9 mouse cellular contexts compared by ENCODE assay signal in the genomic region with DNA sequence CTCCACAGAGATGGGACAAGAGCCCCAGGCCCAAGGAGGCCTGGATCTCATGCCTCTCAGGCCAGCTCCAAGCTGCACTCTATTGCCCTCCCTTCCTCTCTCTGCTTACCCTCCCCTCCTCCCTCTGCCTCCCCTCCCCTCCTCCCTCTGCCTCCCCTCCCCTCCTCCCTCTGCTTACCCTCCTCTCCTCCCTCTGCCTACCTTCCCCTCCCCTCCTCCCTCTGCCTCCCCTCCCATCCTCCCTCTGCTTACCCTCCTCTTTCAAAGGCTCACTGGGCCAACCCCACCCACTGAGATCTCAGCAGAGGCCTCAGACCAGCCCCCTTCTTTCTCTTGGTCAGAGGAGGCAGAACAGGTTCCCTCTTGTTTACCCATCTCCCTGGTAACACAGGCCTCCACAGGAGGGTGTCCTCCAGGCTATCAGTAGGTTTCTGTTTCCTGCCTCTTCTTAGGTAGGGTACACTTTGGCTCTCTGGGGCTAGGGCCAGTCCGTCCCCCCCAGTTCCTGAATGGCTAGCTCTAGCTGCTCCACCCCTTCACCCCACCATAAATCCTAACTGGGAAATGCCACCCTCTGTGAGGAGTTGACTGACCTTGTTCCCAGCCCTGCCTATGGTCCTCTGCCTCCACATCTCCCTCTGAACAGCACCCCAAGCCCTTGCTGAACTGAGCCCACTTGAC. TPM values are rescaled to one million over a fixed set of nuclear protein-coding genes. Genes with fewer than 3 reads are reported as not detected.
A peak's percentile ranks its signal among the peaks of the same experiment; 100 is the strongest.
DNase-seq lines count a peak whose midpoint lies in the region; ATAC-seq lines count a peak whose summit lies in the region.
"Had no signal": no experiment of that assay in that cellular context is flagged by ENCODE, and none has a peak within 500 bp of the region (broad histone marks: within the 10 kb centered on the region; RNA-seq: fewer than 3 reads in every experiment).

No protein-coding gene starts in this region.

- 20% methylated on average over 1 of the region's 1 CpGs for WGBS in forebrain, embryonic 10.5 days
- 14% methylated on average over 1 of the region's 1 CpGs for WGBS in forebrain, embryonic 14.5 days
- 0% methylated on average over 1 of the region's 1 CpGs for WGBS in kidney, embryonic 14.5 days

- peak overlapping the region; percentile 72 for H3K27ac ChIP-seq in forebrain, embryonic 10.5 days
- no peak overlapping the region for H3K27ac ChIP-seq in forebrain, embryonic 14.5 days (ENCODE audit: low read depth, low read length)
- H3K27ac ChIP-seq in kidney, embryonic 14.5 days (ENCODE audit: low read depth, low read length), result peak overlapping the region; percentile 80

- H3K4me1 ChIP-seq in forebrain, embryonic 10.5 days, result peaks cover 28% of the 10 kb centered on the region
- H3K4me1 ChIP-seq in forebrain, embryonic 14.5 days (ENCODE audit: control insufficient read depth, insufficient read depth, low read length), result no peaks in the 10 kb centered on the region
- peaks cover 12% of the 10 kb centered on the region for H3K4me1 ChIP-seq in kidney, embryonic 14.5 days (ENCODE audit: control insufficient read depth, insufficient read depth, low read length)

- ATAC-seq in forebrain, embryonic 14.5 days, result no peak
- ATAC-seq in common myeloid progenitor, adult 5-6 weeks (replicated peaks; ENCODE audit: low read depth, poor library complexity, severe bottlenecking), result peak; percentile 55
- ATAC-seq in kidney, embryonic 14.5 days (ENCODE audit: low FRiP score, low TSS enrichment), result peak; percentile 80

- no peaks in the 10 kb centered on the region for H3K9me3 ChIP-seq in forebrain, embryonic 10.5 days
- no peaks in the 10 kb centered on the region for H3K9me3 ChIP-seq in forebrain, embryonic 14.5 days (replicated peaks; ENCODE audit: control insufficient read depth, low read length)
- H3K9me3 ChIP-seq in kidney, embryonic 14.5 days (ENCODE audit: control insufficient read depth, low read length), result no peaks in the 10 kb centered on the region

- H3K27me3 ChIP-seq in forebrain, embryonic 10.5 days (ENCODE audit: poor library complexity, severe bottlenecking), result no peaks in the 10 kb centered on the region
- H3K27me3 ChIP-seq in forebrain, embryonic 14.5 days (replicated peaks; ENCODE audit: control insufficient read depth, insufficient read depth, low read length), result no peaks in the 10 kb centered on the region
- H3K27me3 ChIP-seq in kidney, embryonic 14.5 days (ENCODE audit: control insufficient read depth, insufficient read depth, low read length), result no peaks in the 10 kb centered on the region

- peaks cover 12% of the 10 kb centered on the region for H3K36me3 ChIP-seq in forebrain, embryonic 10.5 days (replicated peaks)
- peaks cover 14% of the 10 kb centered on the region for H3K36me3 ChIP-seq in forebrain, embryonic 14.5 days (ENCODE audit: control insufficient read depth, insufficient read depth, low read length)
- H3K36me3 ChIP-seq in kidney, embryonic 14.5 days (ENCODE audit: control insufficient read depth, insufficient read depth, low read length), result peaks cover 16% of the 10 kb centered on the region

- H3K4me3 ChIP-seq in forebrain, embryonic 10.5 days, result no peak overlapping the region
- H3K4me3 ChIP-seq in forebrain, embryonic 14.5 days (ENCODE audit: low read depth, low read length), result no peak overlapping the region
- no peak overlapping the region for H3K4me3 ChIP-seq in kidney, embryonic 14.5 days (ENCODE audit: low read length)

- DNase-seq in forebrain, embryonic 10.5 days (ENCODE audit: extremely low spot score, low spot score), result no peak
- DNase-seq in forebrain, embryonic 14.5 days (ENCODE audit: low spot score), result no peak
- peak; percentile 47 for DNase-seq in lung, postnatal 14 days
- no peak for DNase-seq in layer of hippocampus, adult 8-10 months (ENCODE audit: low spot score in 2 of 2)
- no peak for DNase-seq in urinary bladder, postnatal 10 days (ENCODE audit: low spot score)
- no peak for DNase-seq in spleen, adult 12 weeks (ENCODE audit: low spot score)

- no peak overlapping the region for H3K9ac ChIP-seq in forebrain, embryonic 14.5 days (ENCODE audit: low read length)
- no peak overlapping the region for H3K9ac ChIP-seq in kidney, embryonic 14.5 days (ENCODE audit: low read depth, low read length)

- no peak overlapping the region for H3K4me2 ChIP-seq in forebrain, embryonic 14.5 days (ENCODE audit: low read length)
- H3K4me2 ChIP-seq in kidney, embryonic 14.5 days (replicated peaks; ENCODE audit: low read depth, low read length), result no peak overlapping the region

RNA-seq across cellular contexts. Expression of gene Taf8, which starts 17.7 kb away (rescaled TPM):
- polyA plus RNA-seq in forebrain, embryonic 10.5 days (2016; fragmentation: Nextera tagmentation; extraction: Ambion mirVana), result 32.5 and 33.3 TPM in 2 replicates
- polyA plus RNA-seq in forebrain, embryonic 14.5 days (2014; fragmentation: Nextera tagmentation; extraction: Ambion mirVana), result 24.0 and 25.9 TPM in 2 replicates
- 45.2 and 64.5 TPM in 2 replicates for total RNA-seq in common myeloid progenitor, adult 5-6 weeks (2017)
- polyA plus RNA-seq in kidney, embryonic 14.5 days (2014; fragmentation: Nextera tagmentation; extraction: Ambion mirVana), result 24.9 and 28.9 TPM in 2 replicates
- total RNA-seq in layer of hippocampus, adult 8-10 months (2022), result 10 to 100 TPM; 18.4 to 25.0 (median 23.4) TPM

RNA-seq across cellular contexts. Expression of gene Ccnd3, which starts 20.5 kb away (rescaled TPM):
- polyA plus RNA-seq in forebrain, embryonic 10.5 days (2016; fragmentation: Nextera tagmentation; extraction: Ambion mirVana), result 296 and 313 TPM in 2 replicates
- 60.6 and 67.2 TPM in 2 replicates for polyA plus RNA-seq in forebrain, embryonic 14.5 days (2014; fragmentation: Nextera tagmentation; extraction: Ambion mirVana)
- 45.1 and 61.9 TPM in 2 replicates for total RNA-seq in common myeloid progenitor, adult 5-6 weeks (2017)
- 257 and 276 TPM in 2 replicates for polyA plus RNA-seq in kidney, embryonic 14.5 days (2014; fragmentation: Nextera tagmentation; extraction: Ambion mirVana)
- total RNA-seq in layer of hippocampus, adult 8-10 months (2022), result 10 to 100 TPM; 38.4 to 45.2 (median 38.8) TPM

RNA-seq across cellular contexts. Expression of gene 1700001C19Rik, which starts 47.2 kb away (rescaled TPM):
- polyA plus RNA-seq in forebrain, embryonic 10.5 days (2016; fragmentation: Nextera tagmentation; extraction: Ambion mirVana), result 0.27 TPM in 1 of 2 replicates, not detected in the other
- 0.61 and 0.69 TPM in 2 replicates for polyA plus RNA-seq in forebrain, embryonic 14.5 days (2014; fragmentation: Nextera tagmentation; extraction: Ambion mirVana)
- 1.2 TPM in 1 of 2 replicates, not detected in the other for total RNA-seq in common myeloid progenitor, adult 5-6 weeks (2017)
- polyA plus RNA-seq in kidney, embryonic 14.5 days (2014; fragmentation: Nextera tagmentation; extraction: Ambion mirVana), result 0.39 TPM in 1 of 2 replicates, not detected in the other
- total RNA-seq in layer of hippocampus, adult 8-10 months (2022), result under 1 TPM in 2 of 4 experiments, not detected in 2; 0.20 to 0.22 TPM
- polyA plus RNA-seq: C2C12 had no signal

RNA-seq across cellular contexts. Expression of gene AI661453, which starts 48.0 kb away (rescaled TPM):
- 0.22 and 0.37 TPM in 2 replicates for polyA plus RNA-seq in forebrain, embryonic 10.5 days (2016; fragmentation: Nextera tagmentation; extraction: Ambion mirVana)
- polyA plus RNA-seq in forebrain, embryonic 14.5 days (2014; fragmentation: Nextera tagmentation; extraction: Ambion mirVana), result 0.18 TPM in 1 of 2 replicates, not detected in the other
- total RNA-seq in common myeloid progenitor, adult 5-6 weeks (2017), result 0.39 and 0.87 TPM in 2 replicates
- polyA plus RNA-seq in kidney, embryonic 14.5 days (2014; fragmentation: Nextera tagmentation; extraction: Ambion mirVana), result 1.6 and 2.1 TPM in 2 replicates
- under 1 TPM; 0.23 to 0.82 (median 0.66) TPM for total RNA-seq in layer of hippocampus, adult 8-10 months (2022)
